Mouse (Mus musculus): ENCODE data around the gene Aktip.

Gene Aktip

GRCm38 (mm10) chr8:91192941-91193340, 6.8 kb downstream of the Aktip start:
- no peak for DNase-seq (ENCODE audit: extremely low spot score, low spot score)

GRCm38 (mm10) chr8:91190816-91191340, 8.9 kb downstream of the Aktip start:
- peak; percentile 71 for DNase-seq (ENCODE audit: extremely low spot score, low spot score)

- DNase-seq (ENCODE audit: extremely low spot score, low spot score) = no peak
These were observed 11.6 kb downstream of the Aktip start for GRCm38 (mm10) chr8:91188152-91188551.

- DNase-seq (ENCODE audit: extremely low spot score, low spot score) = no peak
These were observed 13.4 kb downstream of the Aktip start for GRCm38 (mm10) chr8:91186372-91186771.

- no peak for DNase-seq (ENCODE audit: extremely low spot score, low spot score)
These were observed 22.1 kb downstream of the Aktip start for GRCm38 (mm10) chr8:91177708-91178107.

- no peak for DNase-seq (ENCODE audit: extremely low spot score, low spot score)
These were observed 23.6 kb downstream of the Aktip start for GRCm38 (mm10) chr8:91176176-91176575.

- no peak for DNase-seq (ENCODE audit: extremely low spot score, low spot score)
These were observed 28.2 kb downstream of the Aktip start for GRCm38 (mm10) chr8:91171605-91172004.

- no peak for DNase-seq (ENCODE audit: extremely low spot score, low spot score)
These were observed 28.9 kb downstream of the Aktip start for GRCm38 (mm10) chr8:91170914-91171313.

GRCm38 (mm10) chr8:91170152-91170551, 29.6 kb downstream of the Aktip start:
- DNase-seq (ENCODE audit: extremely low spot score, low spot score) = no peak

GRCm38 (mm10) chr8:91159959-91160800, 39.6 kb downstream of the Aktip start:
- DNase-seq (ENCODE audit: extremely low spot score, low spot score) = no peak

GRCm38 (mm10) chr8:91158617-91159016, 41.2 kb downstream of the Aktip start:
- no peak for DNase-seq (ENCODE audit: extremely low spot score, low spot score)

- DNase-seq (ENCODE audit: extremely low spot score, low spot score) = no peak
These were observed 45.2 kb downstream of the Aktip start for GRCm38 (mm10) chr8:91154564-91154963.

- DNase-seq (ENCODE audit: extremely low spot score, low spot score) = no peak
These were observed 45.9 kb downstream of the Aktip start for GRCm38 (mm10) chr8:91153831-91154230.

- no peak for DNase-seq (ENCODE audit: extremely low spot score, low spot score)
These were observed 48.2 kb downstream of the Aktip start for GRCm38 (mm10) chr8:91151531-91151930.

GRCm38 (mm10) chr8:91149298-91149697, 50.5 kb downstream of the Aktip start:
- DNase-seq (ENCODE audit: extremely low spot score, low spot score) = no peak

- DNase-seq (ENCODE audit: extremely low spot score, low spot score) = no peak
These were observed 51.1 kb downstream of the Aktip start for GRCm38 (mm10) chr8:91148643-91149178.

GRCm38 (mm10) chr8:91147715-91148114, 52.1 kb downstream of the Aktip start:
- peak; percentile 41 for DNase-seq (ENCODE audit: extremely low spot score, low spot score)

- no peak for DNase-seq (ENCODE audit: extremely low spot score, low spot score)
These were observed 58.9 kb downstream of the Aktip start for GRCm38 (mm10) chr8:91140828-91141227.

GRCm38 (mm10) chr8:91135308-91136181, 64.2 kb downstream of the Aktip start:
- DNase-seq (ENCODE audit: extremely low spot score, low spot score) = no peak

- DNase-seq (ENCODE audit: extremely low spot score, low spot score) = no peak
These were observed 65.1 kb downstream of the Aktip start for GRCm38 (mm10) chr8:91134659-91135058.

GRCm38 (mm10) chr8:91134070-91134475, 65.7 kb downstream of the Aktip start:
- peak; percentile 99 for DNase-seq (ENCODE audit: extremely low spot score, low spot score)
